Mouse (Mus musculus) hindbrain, embryonic 12.5 days (tissue): ENCODE results near the gene Nr1i3. TPM values are rescaled to one million over a fixed set of nuclear protein-coding genes. Genes with fewer than 3 reads are reported as not detected.

Experiments
- ATAC-seq: fragments of 200-750 bp; cut with Nextera tagmentation; 2 replicates; pipeline ENCODE4 v1.8.0; 2017; ENCODE audit warnings: moderate TSS enrichment; ENCODE audit not compliant: low FRiP score
- H3K27ac ChIP-seq: fragments of 300-500 bp; sonication (generic); 2 replicates; pipeline ENCODE4 v1.5.1; 2016; ENCODE audit warnings: mild to moderate bottlenecking
- H3K27me3 ChIP-seq: fragments of 300-500 bp; sonication (generic); 2 replicates; pipeline ENCODE4 v1.6.1; 2016; ENCODE audit warnings: mild to moderate bottlenecking
- H3K36me3 ChIP-seq: fragments of 300-500 bp; sonication (generic); 2 replicates; pipeline ENCODE4 v1.6.1; 2016; ENCODE audit warnings: mild to moderate bottlenecking
- H3K4me1 ChIP-seq: fragments of 300-500 bp; sonication (generic); 2 replicates; pipeline ENCODE4 v1.6.1; 2016
- H3K4me2 ChIP-seq: fragments of 300-500 bp; sonication (generic); replicated peaks from 2 replicates; pipeline ENCODE4 v1.6.1; 2016; ENCODE audit warnings: mild to moderate bottlenecking
- H3K4me3 ChIP-seq: fragments of 300-500 bp; sonication (generic); 2 replicates; pipeline ENCODE4 v1.5.1; 2016; ENCODE audit warnings: mild to moderate bottlenecking
- H3K9ac ChIP-seq: fragments of 300-500 bp; sonication (generic); 2 replicates; pipeline ENCODE4 v1.6.1; 2016; ENCODE audit warnings: mild to moderate bottlenecking, moderate library complexity
- H3K9me3 ChIP-seq: fragments of 300-500 bp; sonication (generic); replicated peaks from 2 replicates; pipeline ENCODE4 v1.6.1; 2016; ENCODE audit warnings: mild to moderate bottlenecking
- WGBS: fragments of 180-500 bp; shearing (Covaris S2); methylation state at CpG from one replicate; pipeline ENCODE4 v1.1.7; 2016; 5-methylcytosine and 5-hydroxymethylcytosine counted together
- polyA plus RNA-seq: library from polyadenylated mRNA; unstranded; fragments of >200 nt; fragmentation: Nextera tagmentation; extraction: Ambion mirVana; gene quantifications from 2 replicates; pipeline ENCODE4 v1.2.1, GENCODE M21; 2016

Gene Nr1i3
- polyA plus RNA-seq, 1 experiment from 2014 or later = 0.15 TPM

GRCm38 (mm10) chr1:171223168-171223567 is 9.4 kb downstream of the Nr1i3 start:
- no peaks in the 10 kb centered on the region for H3K9me3 ChIP-seq
- no peak for ATAC-seq
- peaks cover 19% of the 10 kb centered on the region; the same call in 1 of the 2 replicates for H3K36me3 ChIP-seq
- H3K9ac ChIP-seq = no peak overlapping the region
- 80% methylated on average over 6 of the region's 6 CpGs for WGBS
- peak overlapping the region; percentile 75; the same call in 1 of the 2 replicates for H3K4me2 ChIP-seq
- peak overlapping the region; percentile 49; the same call in 1 of the 2 replicates for H3K27ac ChIP-seq
- no peaks in the 10 kb centered on the region for H3K27me3 ChIP-seq
- peaks cover 15% of the 10 kb centered on the region for H3K4me1 ChIP-seq
- H3K4me3 ChIP-seq = peak overlapping the region; percentile 57

GRCm38 (mm10) chr1:171223796-171224195 is 10.0 kb downstream of the Nr1i3 start:
- ATAC-seq = no peak
- H3K4me1 ChIP-seq = peaks cover 15% of the 10 kb centered on the region
- no peak overlapping the region for H3K4me3 ChIP-seq
- H3K27me3 ChIP-seq = no peaks in the 10 kb centered on the region
- H3K9ac ChIP-seq = no peak overlapping the region
- H3K4me2 ChIP-seq = no peak overlapping the region
- no peak overlapping the region for H3K27ac ChIP-seq
- H3K36me3 ChIP-seq = peaks cover 13% of the 10 kb centered on the region; the same call in 1 of the 2 replicates
- WGBS = 88% methylated on average over 2 of the region's 2 CpGs
- H3K9me3 ChIP-seq = no peaks in the 10 kb centered on the region

- Histone ChIP-seq H3K36me3 (0 out of 2 replicates have a peak, but pooled peaks cover 3% of the 10 kb centered on the region), H3K4me3 (no peak within 1 kb of the TSS), H3K9ac (no peak within 1 kb of the TSS), H3K27ac (no peak within 1 kb of the TSS), H3K9me3 (no peaks in the 10 kb centered on the region), H3K4me1 (peaks cover 15% of the 10 kb centered on the region), H3K27me3 (no peaks in the 10 kb centered on the region), H3K4me2 (no peak within 1 kb of the TSS)
- no peak for ATAC-seq
- WGBS = 81% methylated on average over 5 of the region's 5 CpGs
Measured at GRCm38 (mm10) chr1:171224857-171225256, 11.1 kb downstream of the Nr1i3 start, which contains the start of gene Apoa2. TSS of gene Apoa2 (plus strand) at chr1:171225054.

GRCm38 (mm10) chr1:171226780-171227179 is 13.0 kb downstream of the Nr1i3 start:
- H3K27ac ChIP-seq = no peak overlapping the region
- H3K27me3 ChIP-seq = no peaks in the 10 kb centered on the region
- no peaks in the 10 kb centered on the region for H3K36me3 ChIP-seq
- H3K4me3 ChIP-seq = no peak overlapping the region
- 43% methylated on average over 4 of the region's 4 CpGs for WGBS
- no peaks in the 10 kb centered on the region for H3K9me3 ChIP-seq
- no peak overlapping the region for H3K9ac ChIP-seq
- no peak for ATAC-seq
- no peak overlapping the region for H3K4me2 ChIP-seq
- H3K4me1 ChIP-seq = peaks cover 7% of the 10 kb centered on the region

GRCm38 (mm10) chr1:171227879-171228278 is 14.1 kb downstream of the Nr1i3 start:
- ATAC-seq = no peak
- Histone ChIP-seq H3K4me1 (peaks cover 5% of the 10 kb centered on the region; the same call in 1 of the 2 replicates), H3K9me3 (no peaks in the 10 kb centered on the region), H3K36me3 (no peaks in the 10 kb centered on the region), H3K4me2 (no peak overlapping the region), H3K9ac (no peak overlapping the region), H3K27me3 (no peaks in the 10 kb centered on the region), H3K27ac (no peak overlapping the region), H3K4me3 (no peak overlapping the region)
- WGBS = 96% methylated on average over 1 of the region's 1 CpGs

- 50% methylated on average over 6 of the region's 6 CpGs for WGBS
- no peak overlapping the region for H3K27ac ChIP-seq
Measured at GRCm38 (mm10) chr1:171229750-171230149, 16.0 kb downstream of the Nr1i3 start.

GRCm38 (mm10) chr1:171230215-171230614 is 16.4 kb downstream of the Nr1i3 start:
- Histone ChIP-seq H3K27me3 (no peaks in the 10 kb centered on the region), H3K27ac (no peak overlapping the region), H3K9me3 (no peaks in the 10 kb centered on the region), H3K4me2 (no peak overlapping the region), H3K4me3 (no peak overlapping the region), H3K9ac (no peak overlapping the region), H3K4me1 (0 out of 2 replicates have a peak, but pooled peaks cover 2% of the 10 kb centered on the region), H3K36me3 (peaks cover 20% of the 10 kb centered on the region)
- no peak for ATAC-seq
- WGBS = 46% methylated on average over 3 of the region's 3 CpGs

More at GRCm38 (mm10) chr1:171229750-171230149, 16.0 kb downstream of the Nr1i3 start:
- Histone ChIP-seq H3K9me3 (no peaks in the 10 kb centered on the region), H3K4me3 (no peak overlapping the region), H3K4me2 (no peak overlapping the region), H3K9ac (no peak overlapping the region), H3K27me3 (no peaks in the 10 kb centered on the region), H3K36me3 (peaks cover 15% of the 10 kb centered on the region), H3K4me1 (0 out of 2 replicates have a peak, but pooled peaks cover 2% of the 10 kb centered on the region)
- no peak for ATAC-seq

- WGBS = 71% methylated on average over 4 of the region's 4 CpGs
- H3K27me3 ChIP-seq = no peaks in the 10 kb centered on the region
- ATAC-seq = no peak
Measured at GRCm38 (mm10) chr1:171231844-171232243, 18.1 kb downstream of the Nr1i3 start.

GRCm38 (mm10) chr1:171232348-171232747 is 18.6 kb downstream of the Nr1i3 start:
- Histone ChIP-seq H3K9me3 (no peaks in the 10 kb centered on the region), H3K9ac (no peak overlapping the region), H3K4me1 (0 out of 2 replicates have a peak, but pooled peaks cover 2% of the 10 kb centered on the region), H3K4me3 (no peak overlapping the region), H3K36me3 (peaks cover 40% of the 10 kb centered on the region), H3K4me2 (no peak overlapping the region), H3K27me3 (no peaks in the 10 kb centered on the region), H3K27ac (no peak overlapping the region)
- WGBS = 90% methylated on average over 5 of the region's 5 CpGs
- ATAC-seq = no peak

More at GRCm38 (mm10) chr1:171231844-171232243, 18.1 kb downstream of the Nr1i3 start:
- H3K27ac ChIP-seq = no peak overlapping the region
- 0 out of 2 replicates have a peak, but pooled peaks cover 2% of the 10 kb centered on the region for H3K4me1 ChIP-seq
- no peak overlapping the region for H3K4me3 ChIP-seq
- H3K9ac ChIP-seq = no peak overlapping the region
- no peak overlapping the region for H3K4me2 ChIP-seq
- H3K36me3 ChIP-seq = peaks cover 35% of the 10 kb centered on the region
- no peaks in the 10 kb centered on the region for H3K9me3 ChIP-seq

- H3K36me3 ChIP-seq = peaks cover 48% of the 10 kb centered on the region
- ATAC-seq = no peak
Measured at GRCm38 (mm10) chr1:171232800-171233730, 19.3 kb downstream of the Nr1i3 start.

GRCm38 (mm10) chr1:171234126-171234525 is 20.4 kb downstream of the Nr1i3 start, which contains the start of gene Fcer1g:
TSS of gene Fcer1g (minus strand) at chr1:171234365.
- H3K27ac ChIP-seq = no peak within 1 kb of the TSS
- no peak for ATAC-seq
- 93% methylated on average over 14 of the region's 14 CpGs for WGBS
- H3K9me3 ChIP-seq = no peaks in the 10 kb centered on the region
- H3K27me3 ChIP-seq = no peaks in the 10 kb centered on the region
- no peak within 1 kb of the TSS for H3K9ac ChIP-seq
- H3K36me3 ChIP-seq = peaks cover 58% of the 10 kb centered on the region
- H3K4me2 ChIP-seq = no peak within 1 kb of the TSS
- H3K4me1 ChIP-seq = 0 out of 2 replicates have a peak, but pooled peaks cover 2% of the 10 kb centered on the region
- H3K4me3 ChIP-seq = no peak within 1 kb of the TSS

More at GRCm38 (mm10) chr1:171232800-171233730, 19.3 kb downstream of the Nr1i3 start:
- H3K4me3 ChIP-seq = no peak overlapping the region
- no peak overlapping the region for H3K9ac ChIP-seq
- H3K4me2 ChIP-seq = no peak overlapping the region
- WGBS = 87% methylated on average over 12 of the region's 12 CpGs
- H3K27me3 ChIP-seq = no peaks in the 10 kb centered on the region
- H3K9me3 ChIP-seq = no peaks in the 10 kb centered on the region
- H3K4me1 ChIP-seq = 0 out of 2 replicates have a peak, but pooled peaks cover 2% of the 10 kb centered on the region
- no peak overlapping the region for H3K27ac ChIP-seq

GRCm38 (mm10) chr1:171234538-171234937 is 20.8 kb downstream of the Nr1i3 start:
- Histone ChIP-seq H3K4me1 (0 out of 2 replicates have a peak, but pooled peaks cover 2% of the 10 kb centered on the region), H3K9ac (no peak overlapping the region), H3K27me3 (no peaks in the 10 kb centered on the region), H3K9me3 (no peaks in the 10 kb centered on the region), H3K27ac (no peak overlapping the region), H3K4me2 (no peak overlapping the region), H3K4me3 (no peak overlapping the region), H3K36me3 (peaks cover 60% of the 10 kb centered on the region)
- WGBS = 98% methylated on average over 4 of the region's 4 CpGs
- ATAC-seq = no peak
